8 mouse cellular contexts compared by ENCODE assay signal in the genomic region with DNA sequence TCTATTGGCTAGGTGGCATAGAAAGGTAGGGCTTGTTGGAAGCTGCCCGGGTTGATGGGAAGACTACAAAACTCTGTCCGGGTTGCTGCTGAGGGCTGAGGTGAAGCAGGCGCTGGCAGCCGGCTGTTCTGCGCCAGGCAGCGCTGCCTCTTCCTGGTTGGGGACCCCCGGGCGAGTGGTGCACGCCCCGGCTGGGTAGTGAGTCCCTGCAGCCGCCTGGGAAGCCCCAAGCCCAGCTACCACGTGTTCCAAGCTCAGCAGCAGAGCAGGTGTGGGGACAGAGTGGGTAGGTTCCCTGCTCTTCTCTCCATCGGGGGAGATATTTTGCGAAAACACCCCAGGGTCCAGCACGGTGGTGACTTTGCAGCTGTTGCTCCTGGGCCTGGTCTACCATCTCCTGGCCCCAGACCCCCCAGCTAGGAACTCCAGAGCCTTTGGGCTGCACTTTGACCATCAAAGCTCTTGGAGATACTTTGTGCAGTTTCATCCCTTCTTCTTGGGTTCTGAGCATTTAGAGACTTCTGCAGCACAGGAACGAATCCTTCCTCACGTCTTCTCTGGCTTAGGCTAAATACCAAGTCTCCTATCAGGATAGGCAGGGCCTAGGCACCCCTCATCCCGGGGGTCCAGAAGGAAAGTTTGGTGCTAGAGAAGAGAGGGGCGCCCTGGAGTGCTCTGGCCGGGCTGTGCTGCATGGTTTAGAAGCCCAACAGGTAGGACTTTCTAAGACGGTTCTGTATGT. TPM values are rescaled to one million over a fixed set of nuclear protein-coding genes. Genes with fewer than 3 reads are reported as not detected.
DNase-seq lines count a peak whose midpoint lies in the region; ATAC-seq and TF ChIP-seq lines count a peak whose summit lies in the region.

No protein-coding gene starts in this region.

- WGBS in kidney, embryonic 15.5 days, result 2% methylated on average over 21 of the region's 21 CpGs
- 3% methylated on average over 21 of the region's 21 CpGs for WGBS in midbrain, embryonic 15.5 days

- DNase-seq in layer of hippocampus, adult 2 months (ENCODE audit: low spot score in 2 of 2), result no peak
- DNase-seq in layer of hippocampus, postnatal 14 days (ENCODE audit: low spot score in 2 of 2), result no peak
- peak; percentile 30 for DNase-seq in Muller cell, postnatal 12 days (ENCODE audit: inconsistent ontology term)
- peak; percentile 78 for DNase-seq in thymus, postnatal 4 days
- no peak for DNase-seq in gastrocnemius, adult 8-10 months (ENCODE audit: low spot score in 2 of 2)

- TF ChIP-seq CTCF in layer of hippocampus, adult 2 months (conservative IDR thresholded peaks at IDR 0.05), result no peak

- no peak; the same call in 1 of the 2 replicates for ATAC-seq in kidney, embryonic 15.5 days (replicated peaks; ENCODE audit: low FRiP score)
- peak; percentile 22 for ATAC-seq in midbrain, embryonic 15.5 days (replicated peaks)

- H3K4me1 ChIP-seq in erythroblast, embryonic 14.5 days (ENCODE audit: control insufficient read depth), result peaks cover 72% of the 10 kb centered on the region
- H3K4me1 ChIP-seq in kidney, embryonic 15.5 days, result peaks cover 58% of the 10 kb centered on the region
- peaks cover 56% of the 10 kb centered on the region for H3K4me1 ChIP-seq in midbrain, embryonic 15.5 days

- H3K9ac ChIP-seq in kidney, embryonic 15.5 days, result peak overlapping the region; percentile 75
- H3K9ac ChIP-seq in midbrain, embryonic 15.5 days, result peak overlapping the region; percentile 77

- H3K4me2 ChIP-seq in kidney, embryonic 15.5 days, result peak overlapping the region; percentile 70
- peak overlapping the region; percentile 84 for H3K4me2 ChIP-seq in midbrain, embryonic 15.5 days

- H3K36me3 ChIP-seq in erythroblast, embryonic 14.5 days (ENCODE audit: control insufficient read depth), result peaks cover 8% of the 10 kb centered on the region; the same call in 1 of the 2 replicates
- no peaks in the 10 kb centered on the region for H3K36me3 ChIP-seq in kidney, embryonic 15.5 days
- no peaks in the 10 kb centered on the region for H3K36me3 ChIP-seq in midbrain, embryonic 15.5 days (replicated peaks)

- no peaks in the 10 kb centered on the region for H3K9me3 ChIP-seq in erythroblast, embryonic 14.5 days (ENCODE audit: control insufficient read depth, low read length)
- no peaks in the 10 kb centered on the region for H3K9me3 ChIP-seq in kidney, embryonic 15.5 days (replicated peaks)
- no peaks in the 10 kb centered on the region for H3K9me3 ChIP-seq in midbrain, embryonic 15.5 days

- H3K27ac ChIP-seq in layer of hippocampus, adult 2 months, result peak overlapping the region; percentile 93
- H3K27ac ChIP-seq in kidney, embryonic 15.5 days, result peak overlapping the region; percentile 95
- peak overlapping the region; percentile 91 for H3K27ac ChIP-seq in midbrain, embryonic 15.5 days

- peak overlapping the region; percentile 77 for H3K4me3 ChIP-seq in layer of hippocampus, adult 2 months
- H3K4me3 ChIP-seq in erythroblast, embryonic 14.5 days (replicated peaks), result peak overlapping the region; percentile 87
- H3K4me3 ChIP-seq in kidney, embryonic 15.5 days (replicated peaks), result peak overlapping the region; percentile 80
- peak overlapping the region; percentile 65 for H3K4me3 ChIP-seq in midbrain, embryonic 15.5 days

- peaks cover 52% of the 10 kb centered on the region for H3K27me3 ChIP-seq in erythroblast, embryonic 14.5 days (ENCODE audit: control insufficient read depth)
- peaks cover 12% of the 10 kb centered on the region for H3K27me3 ChIP-seq in kidney, embryonic 15.5 days
- H3K27me3 ChIP-seq in midbrain, embryonic 15.5 days (replicated peaks), result peaks cover 10% of the 10 kb centered on the region; the same call in 1 of the 2 replicates

RNA-seq across cellular contexts. Expression of gene Chst11, which starts 1.1 kb away (rescaled TPM):
- total RNA-seq in layer of hippocampus, adult 2 months (2021), result 10 to 100 TPM; 50.9 to 52.7 TPM
- total RNA-seq in layer of hippocampus, postnatal 14 days (2021), result 10 to 100 TPM; 59.8 to 61.9 TPM
- 0.61 and 0.73 TPM in 2 replicates for polyA plus RNA-seq in erythroblast, embryonic 14.5 days (2012)
- polyA plus RNA-seq in kidney, embryonic 15.5 days (2015; fragmentation: Nextera tagmentation; extraction: Ambion mirVana), result 3.8 and 4.7 TPM in 2 replicates
- polyA plus RNA-seq in midbrain, embryonic 15.5 days (2015; fragmentation: Nextera tagmentation; extraction: Ambion mirVana), result 3.8 and 4.1 TPM in 2 replicates
- total RNA-seq in gastrocnemius, adult 8-10 months (2022), result 1 to 10 TPM in 3 of 4 experiments, under 1 TPM in 1; 0.61 to 1.5 (median 1.2) TPM

Comparison
In these comparisons a context has a peak if more than half of its experiments do, and no peak if none do; other contexts are left out.
1. DNase-seq: peak in Muller cell, postnatal 12 days (single experiment) and thymus, postnatal 4 days (single experiment); none in layer of hippocampus, adult 2 months (0 of 2), layer of hippocampus, postnatal 14 days (0 of 2) and gastrocnemius, adult 8-10 months (0 of 2).
2. RNA of gene Chst11, which starts 1.1 kb away (total RNA-seq): 59.8 to 61.9 TPM in layer of hippocampus, postnatal 14 days and 50.9 to 52.7 TPM in layer of hippocampus, adult 2 months; 0.61 to 1.5 TPM in gastrocnemius, adult 8-10 months; every median in the first group is over 10 times any median in the second.
3. Peak in every context shown above with its lines, with median percentiles within 50 percentile points of each other: H3K27ac ChIP-seq and H3K4me3 ChIP-seq.